Mouse (Mus musculus): ENCODE measurements at regions not wholly inside any gene's neighbourhood (a gene's known extent, or its start where the extent isn't known, plus 50 kb on each side); places are given as distances from the start of the nearest gene placed in this dataset.
"Not testable (repeated sequence)": the region's sequence is repeated elsewhere in the genome, so short reads cannot be mapped to it uniquely, and the experiment has no call there.

DNA sequence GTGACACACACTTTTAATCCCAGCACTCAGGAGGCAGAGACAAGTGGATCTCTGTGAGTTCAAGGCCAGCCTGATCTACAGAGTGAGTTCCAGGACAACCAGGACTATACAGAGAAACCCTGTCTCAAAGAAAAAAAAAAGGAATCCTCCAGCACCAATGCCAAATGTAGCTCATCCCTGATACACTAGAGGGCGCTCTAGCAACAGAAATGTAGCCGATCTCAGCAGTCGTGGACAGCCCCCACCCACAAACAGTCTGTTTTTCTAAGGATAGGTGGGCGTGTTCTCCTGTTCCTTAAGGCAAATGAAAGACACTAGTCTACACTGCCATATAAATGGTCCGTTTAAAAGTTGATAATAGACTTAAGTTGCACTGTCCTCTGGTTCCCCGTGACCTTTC is 2447.9 kb upstream of the Gm8797 start:
- DNase-seq (ENCODE audit: low read depth) = peak; percentile 17

DNA sequence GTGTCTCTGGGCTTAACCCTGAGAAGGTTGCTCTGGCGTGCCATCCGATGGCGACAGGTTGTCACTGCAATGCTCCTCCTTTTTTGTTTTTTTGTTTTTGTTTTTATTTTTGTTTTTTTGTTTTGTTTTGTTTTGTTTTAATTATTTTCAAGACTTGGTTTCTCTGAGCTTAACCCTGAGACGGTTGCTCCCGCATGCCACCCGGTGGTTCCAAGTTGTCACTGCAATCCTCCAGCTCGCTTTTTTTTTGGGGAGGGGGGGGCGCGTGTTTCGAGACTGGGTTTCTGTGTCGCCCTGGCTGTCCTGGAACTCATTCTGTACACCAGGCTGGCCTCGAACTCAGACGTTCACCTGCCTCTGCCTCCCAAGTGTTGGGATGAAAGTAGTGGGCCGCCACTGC is 2442.1 kb upstream of the Gm8797 start:
- no peak for DNase-seq (ENCODE audit: low read depth)

DNA sequence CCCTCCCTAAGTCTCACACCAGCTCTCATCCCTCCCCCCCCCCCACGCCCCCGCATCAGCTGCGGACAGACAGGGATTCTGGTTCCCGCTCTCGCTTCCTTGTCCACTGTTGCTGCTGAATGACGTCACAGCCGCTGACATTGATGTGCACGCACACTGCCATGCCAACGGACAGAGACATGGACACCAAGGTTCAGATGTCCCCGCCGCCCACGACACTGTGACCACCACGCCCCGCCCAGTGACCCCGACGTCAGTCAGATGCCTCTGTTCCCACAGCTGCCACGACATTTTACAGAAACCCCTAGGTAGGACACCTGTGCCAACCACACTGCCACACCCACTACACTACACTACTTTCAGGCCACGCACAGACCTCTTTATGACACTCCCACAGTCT is 2441.6 kb upstream of the Gm8797 start:
- no peak for DNase-seq (ENCODE audit: low read depth)

DNA sequence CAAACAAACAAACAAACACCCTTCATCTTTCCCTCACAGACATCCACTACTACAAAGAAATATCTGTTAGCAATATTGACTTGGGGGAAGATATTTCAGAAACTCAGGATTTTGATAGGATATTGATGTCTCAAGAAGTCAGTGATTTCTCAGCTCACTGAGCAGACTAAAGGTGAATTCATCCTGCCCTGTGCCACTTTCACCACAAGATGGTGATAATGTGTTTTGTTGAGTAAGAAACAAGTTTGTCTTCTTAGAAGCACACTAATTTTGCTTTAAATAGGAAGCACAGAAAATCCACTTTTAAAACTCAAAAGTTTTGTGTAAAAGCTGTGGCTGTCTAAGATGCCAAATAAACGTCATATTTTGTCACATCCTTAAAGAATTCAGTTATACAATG is 2439.8 kb upstream of the Gm8797 start:
- peak; percentile 8 for DNase-seq (ENCODE audit: low read depth)

DNA sequence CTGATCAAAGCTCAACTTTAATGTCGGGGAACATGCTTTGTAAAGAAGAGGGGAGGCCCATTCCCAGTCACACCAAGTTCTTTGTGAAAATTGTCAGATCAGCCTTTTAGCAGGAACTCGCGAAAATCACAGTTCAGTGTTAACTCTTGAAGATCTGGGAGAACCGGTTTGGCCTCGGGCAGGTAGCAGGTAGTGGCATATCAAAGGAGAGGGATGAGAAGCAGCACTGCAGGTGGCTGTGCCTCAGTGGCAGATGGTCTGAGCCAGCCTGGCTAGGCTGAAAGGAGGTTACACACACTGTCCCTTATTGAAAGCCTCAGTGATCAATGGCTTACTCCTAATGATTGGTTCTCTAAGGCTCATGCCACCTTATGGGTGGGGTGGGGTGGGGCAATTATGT is 2401.0 kb upstream of the Gm8797 start:
- no peak for DNase-seq (ENCODE audit: low read depth)

DNA sequence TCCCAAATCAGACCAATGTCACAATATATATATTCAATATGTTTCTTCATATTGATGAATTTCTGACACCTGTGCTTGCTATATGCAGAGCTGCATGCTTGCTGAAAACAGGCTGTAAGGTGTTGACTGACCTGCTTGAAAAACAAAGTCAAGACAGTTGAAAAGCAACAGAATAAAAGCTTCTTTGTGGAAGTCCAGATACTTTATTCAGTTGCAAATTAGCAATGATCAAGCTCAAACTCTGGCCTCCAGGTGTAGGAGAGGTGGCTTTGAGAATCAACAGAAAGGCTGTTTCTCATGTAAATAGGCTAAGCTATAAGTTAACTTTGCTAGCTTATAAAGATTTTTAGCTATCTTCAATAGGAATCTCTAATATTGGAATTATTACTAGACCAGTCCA is 2379.7 kb upstream of the Gm8797 start:
- not testable (repeated sequence) for DNase-seq (ENCODE audit: low read depth)

DNA sequence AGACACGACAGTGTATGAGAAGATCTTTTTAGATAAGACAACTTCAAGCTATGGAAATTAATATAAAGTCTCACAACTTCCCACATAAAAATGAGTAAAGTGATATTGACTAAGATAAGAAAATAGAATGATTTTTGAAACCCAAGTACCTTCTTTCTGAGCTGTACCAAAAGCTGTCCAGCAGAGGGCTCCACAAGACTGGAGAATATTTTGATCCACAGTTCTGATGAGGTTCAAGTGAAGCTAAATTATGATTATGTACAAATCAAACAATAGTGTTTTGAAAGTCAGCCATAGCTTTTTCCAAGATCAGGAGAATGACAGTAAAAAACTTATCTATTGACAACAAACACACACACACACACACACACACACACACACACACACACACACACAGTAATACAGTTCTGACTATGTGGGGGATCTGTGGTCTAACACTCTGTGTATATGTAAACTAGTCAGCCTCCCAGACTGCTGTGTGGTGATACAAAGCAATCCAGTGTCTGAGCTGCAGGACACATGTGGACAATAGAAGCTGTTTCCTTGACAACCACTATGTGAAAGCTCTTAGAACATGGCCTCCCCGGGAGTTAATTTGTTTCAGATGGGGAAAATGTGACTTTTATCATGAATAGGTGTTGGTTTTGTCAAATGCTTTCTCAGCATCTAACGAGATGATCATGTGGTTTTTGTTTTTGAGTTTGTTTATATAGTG is 2362.4 kb upstream of the Gm8797 start:
- peak; percentile 15 for DNase-seq (ENCODE audit: low read depth)
